Comparison of ENCODE assay signal across 17 mouse cellular contexts in the genomic region with DNA sequence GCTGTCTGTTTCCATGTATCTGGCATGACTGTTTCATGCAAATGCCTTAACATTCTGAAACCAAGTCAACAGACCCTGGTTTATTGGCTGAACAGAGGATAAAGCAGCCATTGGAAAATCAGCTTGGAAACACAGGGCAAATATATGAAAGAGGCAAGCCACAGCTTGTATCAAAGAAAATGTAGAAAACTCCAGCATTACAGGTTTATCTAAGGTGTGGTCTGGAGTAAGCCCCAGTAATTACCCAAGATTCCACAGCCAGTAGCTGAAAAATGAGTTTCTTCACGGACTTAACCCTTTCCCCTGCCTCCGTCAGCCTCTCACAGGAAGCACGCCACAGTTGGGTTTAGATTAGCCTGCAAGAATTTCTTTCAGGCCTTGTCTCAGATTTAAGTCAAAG.
"Had no signal": no experiment of that assay in that cellular context is flagged by ENCODE, and none has a peak within 500 bp of the region (broad histone marks: within the 10 kb centered on the region; RNA-seq: fewer than 3 reads in every experiment).

No protein-coding gene starts in this region.

- H3K27me3 ChIP-seq: limb, embryonic 12.5 days; liver, embryonic 15.5 days; neural tube, embryonic 13.5 days had no signal

- H3K9me3 ChIP-seq: limb, embryonic 12.5 days; liver, embryonic 15.5 days; neural tube, embryonic 13.5 days had no signal

- H3K4me1 ChIP-seq: limb, embryonic 12.5 days; liver, embryonic 15.5 days; midbrain, embryonic 10.5 days; neural tube, embryonic 13.5 days had no signal

- H3K9ac ChIP-seq: limb, embryonic 12.5 days; liver, embryonic 15.5 days; neural tube, embryonic 13.5 days had no signal

- H3K4me3 ChIP-seq: limb, embryonic 12.5 days; liver, embryonic 15.5 days; midbrain, embryonic 10.5 days; neural tube, embryonic 13.5 days had no signal

- H3K27ac ChIP-seq: limb, embryonic 12.5 days; liver, embryonic 15.5 days; midbrain, embryonic 10.5 days; neural tube, embryonic 13.5 days had no signal

- DNase-seq: kidney, adult 8-10 months; kidney, postnatal 25 days; layer of hippocampus, postnatal 36 days; lung, postnatal 10 days; midbrain, embryonic 14.5 days; retina, postnatal 1 day; right cerebral cortex, postnatal 4 days; spleen, adult 18-20 months; thymus, adult 18-20 months; thymus, postnatal 14 days had no signal

- H3K36me3 ChIP-seq: limb, embryonic 12.5 days; liver, embryonic 15.5 days; midbrain, embryonic 10.5 days; neural tube, embryonic 13.5 days had no signal

- H3K4me2 ChIP-seq: limb, embryonic 12.5 days; liver, embryonic 11.5 days; liver, embryonic 15.5 days; neural tube, embryonic 13.5 days had no signal

- ATAC-seq: inflammation-experienced regulatory T-cells, adult 6 months; intestine, postnatal 0 days had no signal
